Mouse (Mus musculus) E14TG2a.4 (cell line): Measurements from ENCODE around the gene Tfap4.
A peak's percentile ranks its signal among the peaks of the same experiment; 100 is the strongest.

Source experiments
- H3K27me3 ChIP-seq: 2 replicates; pipeline ENCODE4 v1.6.1; 2014; ENCODE audit warnings: low read length, control low read depth; ENCODE audit not compliant: insufficient read depth
- H3K36me3 ChIP-seq: 2 replicates; pipeline ENCODE4 v1.6.1; 2014; ENCODE audit warnings: low read length, control low read depth; ENCODE audit not compliant: insufficient read depth
- H3K4me1 ChIP-seq: replicated peaks from 2 replicates; pipeline ENCODE4 v1.6.1; 2014; ENCODE audit warnings: low read depth, low read length, control low read depth
- H3K4me3 ChIP-seq: replicated peaks from 2 replicates; pipeline ENCODE4 v1.5.1; 2014; ENCODE audit warnings: mild to moderate bottlenecking, low read length
- H3K9me3 ChIP-seq: 2 replicates; pipeline ENCODE4 v1.6.1; 2014; ENCODE audit warnings: low read length, control low read depth
- CTCF ChIP-seq: conservative IDR thresholded peaks from 2 replicates; pipeline ENCODE4 v1.5.1; 2014; ENCODE audit warnings: low read length
- NANOG ChIP-seq: IDR thresholded peaks from 2 replicates; pipeline ENCODE4 v1.6.1; 2014; ENCODE audit warnings: borderline replicate concordance, low read length, mixed read lengths
- POU5F1 ChIP-seq: IDR thresholded peaks from 2 replicates; pipeline ENCODE4 v1.6.1; 2014; ENCODE audit warnings: low read length, borderline replicate concordance

Tfap4 gene

DNA sequence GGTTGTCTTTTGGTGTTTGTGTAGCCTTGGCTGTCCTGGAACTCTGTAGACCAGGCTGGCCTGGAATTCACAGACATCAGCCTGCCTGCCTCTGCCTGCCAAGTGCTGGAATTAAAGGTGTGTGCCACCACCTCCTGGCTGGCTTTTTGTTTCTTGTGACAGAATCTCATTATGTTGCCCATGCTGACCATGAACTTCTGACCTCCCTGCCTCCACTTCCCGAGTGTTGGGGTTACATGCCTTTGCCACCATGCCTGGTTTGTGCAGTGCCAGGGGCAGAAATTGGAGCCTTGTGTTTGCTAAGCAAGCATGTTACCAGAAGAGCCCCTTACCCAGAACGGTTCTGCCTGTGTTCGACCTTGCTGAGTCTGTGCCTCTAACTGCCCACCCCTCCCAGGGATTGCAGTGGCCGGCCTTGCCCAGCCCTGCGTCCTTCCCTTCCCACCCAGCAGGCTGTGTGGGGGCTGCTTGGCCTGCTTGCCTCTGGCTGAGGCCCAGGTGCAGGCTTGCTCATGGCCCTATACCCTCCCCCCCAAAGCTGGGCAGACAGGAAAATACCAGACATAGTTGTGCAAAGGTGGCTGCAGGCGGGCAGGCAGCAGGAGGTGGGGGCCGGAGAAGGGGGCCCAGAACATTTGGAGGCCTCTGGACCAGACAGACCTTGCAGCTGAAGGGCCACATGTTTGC is 43.3 kb upstream of the Tfap4 start:
- peaks cover 17% of the 10 kb centered on the region for H3K36me3 ChIP-seq
- peaks cover 100% of the 10 kb centered on the region for H3K4me1 ChIP-seq
- H3K9me3 ChIP-seq: no peaks in the 10 kb centered on the region
- H3K4me3 ChIP-seq: peak overlapping the region; percentile 63
- TF ChIP-seq CTCF: no peak
- H3K27me3 ChIP-seq: no peaks in the 10 kb centered on the region

DNA sequence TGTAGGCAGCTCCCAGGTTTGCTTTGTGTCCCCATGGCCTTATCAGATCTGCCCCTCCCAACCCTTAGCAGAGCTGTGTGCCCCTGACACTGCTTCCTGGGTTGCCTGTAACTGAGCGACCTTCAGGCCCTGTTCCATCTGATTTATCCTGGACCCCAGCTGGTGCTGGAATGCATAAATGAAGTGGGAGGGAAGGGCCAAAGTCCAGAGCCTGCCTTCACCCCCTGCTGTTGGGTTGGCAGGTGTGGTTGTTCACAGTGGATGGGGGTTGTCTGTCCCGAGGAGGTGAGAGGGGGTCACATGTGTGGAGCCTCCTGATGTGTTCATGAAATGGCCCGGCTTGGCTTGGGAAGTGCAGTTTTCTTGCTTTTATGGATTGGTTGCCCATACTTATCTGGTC is 42.5 kb upstream of the Tfap4 start:
- Histone ChIP-seq H3K27me3 (no peaks in the 10 kb centered on the region), H3K9me3 (no peaks in the 10 kb centered on the region), H3K4me3 (peak overlapping the region; percentile 63), H3K36me3 (peaks cover 13% of the 10 kb centered on the region), H3K4me1 (peaks cover 100% of the 10 kb centered on the region)
- TF ChIP-seq POU5F1 (no peak), NANOG (no peak; the same call in 1 of the 2 replicates), CTCF (no peak)

DNA sequence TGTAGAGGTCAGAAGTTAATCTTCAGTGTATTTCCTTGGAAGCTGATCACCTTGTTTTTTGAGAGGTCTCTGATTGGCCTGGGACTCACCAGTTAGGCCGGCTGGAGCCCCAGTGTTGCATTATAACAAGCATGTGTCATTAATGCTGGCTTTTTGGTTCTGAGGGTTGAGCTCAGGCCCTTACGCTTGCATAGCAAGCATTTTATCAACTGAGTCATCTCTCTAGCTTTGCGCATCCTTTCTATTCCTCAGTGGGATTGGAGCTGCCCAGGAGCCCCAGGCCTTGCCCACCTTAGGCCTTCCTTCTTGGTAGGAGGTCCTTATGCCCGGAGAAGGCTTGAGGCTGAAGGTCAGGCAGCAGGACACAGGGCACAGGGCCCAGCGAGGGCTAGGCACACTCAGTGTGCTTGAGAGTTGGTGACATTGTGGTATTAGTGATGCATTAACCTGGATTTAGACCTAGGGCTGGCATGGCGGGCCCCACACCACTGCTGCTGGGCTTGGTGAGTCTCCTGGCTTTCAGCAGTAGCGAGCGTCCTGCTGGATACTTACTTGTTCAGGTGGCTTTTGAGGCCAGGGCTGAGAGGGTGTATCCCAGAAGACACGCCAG is 41.2 kb upstream of the Tfap4 start:
- Histone ChIP-seq H3K9me3 (no peaks in the 10 kb centered on the region), H3K36me3 (peaks cover 8% of the 10 kb centered on the region), H3K27me3 (no peaks in the 10 kb centered on the region), H3K4me3 (peak overlapping the region; percentile 63), H3K4me1 (peaks cover 100% of the 10 kb centered on the region)
- TF ChIP-seq CTCF (no peak), NANOG (no peak), POU5F1 (no peak)

DNA sequence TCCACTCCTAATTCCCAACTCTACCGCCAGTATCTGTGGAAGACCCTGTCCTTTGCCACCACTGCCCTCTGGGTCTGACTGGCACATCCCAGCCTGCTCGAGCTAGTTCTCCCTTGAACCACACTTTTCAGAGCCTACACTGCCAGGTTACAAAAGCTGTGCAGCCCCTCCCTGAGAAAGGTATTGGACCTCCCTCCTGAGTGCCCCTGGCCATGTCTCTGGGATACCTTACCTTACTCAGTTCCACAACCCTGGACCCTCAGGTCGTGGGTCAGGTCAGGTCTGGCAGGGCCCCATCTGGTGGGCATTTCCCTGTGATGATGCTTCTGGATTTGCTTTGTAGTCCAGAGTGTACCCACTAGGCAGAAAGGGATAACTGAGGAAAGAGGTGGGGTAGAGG is 40.0 kb upstream of the Tfap4 start:
- peaks cover 8% of the 10 kb centered on the region for H3K36me3 ChIP-seq
- H3K4me1 ChIP-seq: peaks cover 96% of the 10 kb centered on the region
- H3K4me3 ChIP-seq: peak overlapping the region; percentile 90; the same call in 1 of the 2 replicates
- TF ChIP-seq POU5F1: no peak
- no peak for TF ChIP-seq NANOG
- no peak for TF ChIP-seq CTCF
- H3K9me3 ChIP-seq: no peaks in the 10 kb centered on the region
- no peaks in the 10 kb centered on the region for H3K27me3 ChIP-seq

DNA sequence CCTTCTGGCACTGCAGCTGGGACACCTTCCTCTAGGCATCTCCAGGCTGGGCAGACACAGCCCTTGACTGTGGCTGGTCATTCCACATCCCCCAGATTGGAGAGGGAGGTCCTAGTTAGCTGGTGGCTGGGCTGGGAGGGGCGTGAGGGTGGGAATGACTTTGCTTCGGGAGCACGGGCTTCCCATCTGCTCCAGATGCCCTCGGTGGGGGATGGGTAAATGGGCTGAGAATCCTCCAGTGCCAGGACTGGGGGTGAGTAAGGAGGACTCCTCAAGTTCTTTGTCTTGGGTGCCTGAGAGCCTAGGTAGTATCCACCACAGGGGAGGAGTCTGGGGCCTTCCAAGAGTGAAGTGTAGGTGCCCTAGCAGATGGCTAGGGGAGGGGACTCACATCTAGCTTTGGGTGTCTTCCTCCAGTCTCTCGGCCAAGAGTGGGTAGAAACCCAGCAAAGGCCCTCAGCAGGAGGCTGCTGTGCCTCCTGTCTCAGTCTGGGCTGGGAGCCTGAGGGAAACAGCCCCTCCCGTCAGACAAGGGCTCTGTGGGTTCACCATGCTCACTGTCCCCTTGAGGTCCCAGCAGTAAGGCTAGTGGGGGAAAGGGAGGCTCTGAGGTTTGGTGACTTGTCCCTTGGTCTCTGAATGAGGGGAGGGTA is 39.4 kb upstream of the Tfap4 start:
- Histone ChIP-seq H3K9me3 (no peaks in the 10 kb centered on the region), H3K4me3 (peak overlapping the region; percentile 90), H3K4me1 (peaks cover 90% of the 10 kb centered on the region), H3K36me3 (peaks cover 8% of the 10 kb centered on the region), H3K27me3 (no peaks in the 10 kb centered on the region)
- TF ChIP-seq CTCF (no peak), POU5F1 (no peak), NANOG (no peak)

DNA sequence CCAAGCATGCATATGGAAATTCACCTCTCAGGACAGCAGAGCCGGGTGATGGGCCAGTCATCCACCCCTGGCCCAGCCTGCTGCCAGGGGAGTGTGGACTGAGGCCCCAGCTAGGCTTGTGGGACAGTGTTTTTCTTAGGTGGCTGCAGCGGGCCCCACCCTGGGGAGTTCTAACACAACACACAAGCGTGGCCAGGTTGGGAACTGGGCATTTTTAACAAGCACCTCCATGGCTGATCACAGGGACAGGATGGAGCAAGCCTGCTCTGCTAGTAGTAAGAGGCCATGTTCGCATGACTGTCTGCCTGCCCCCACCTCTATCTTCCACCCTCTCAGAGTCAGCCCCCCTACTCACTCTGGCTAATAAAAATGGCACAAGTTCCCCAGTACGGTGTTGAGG is 38.4 kb upstream of the Tfap4 start:
- TF ChIP-seq NANOG (no peak), POU5F1 (no peak), CTCF (no peak)
- H3K4me1 ChIP-seq: peaks cover 89% of the 10 kb centered on the region
- no peaks in the 10 kb centered on the region for H3K27me3 ChIP-seq
- H3K36me3 ChIP-seq: peaks cover 8% of the 10 kb centered on the region
- no peaks in the 10 kb centered on the region for H3K9me3 ChIP-seq
- peak overlapping the region; percentile 90 for H3K4me3 ChIP-seq

DNA sequence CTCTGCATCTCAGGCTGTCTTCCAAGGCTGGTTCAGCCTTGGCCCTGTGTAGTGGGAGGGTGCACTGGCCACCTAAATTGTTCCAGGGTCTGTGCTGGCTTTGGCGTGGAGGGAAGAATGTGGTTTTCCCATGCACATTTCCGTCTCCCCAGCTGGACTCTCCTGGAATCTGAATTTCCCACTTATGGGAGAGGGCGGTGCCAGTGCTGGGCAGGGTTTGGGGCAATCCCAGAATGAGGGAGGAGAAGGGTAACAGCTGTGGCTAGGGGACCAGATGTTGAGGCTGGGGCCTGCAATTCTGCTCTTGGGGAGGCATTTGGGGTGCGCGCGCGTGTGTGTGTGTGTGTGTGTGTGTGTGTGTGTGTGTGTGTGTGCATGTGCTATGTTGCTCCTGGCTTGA is 37.6 kb upstream of the Tfap4 start:
- Histone ChIP-seq H3K9me3 (no peaks in the 10 kb centered on the region), H3K4me3 (peak overlapping the region; percentile 90), H3K27me3 (no peaks in the 10 kb centered on the region), H3K36me3 (peaks cover 8% of the 10 kb centered on the region), H3K4me1 (peaks cover 89% of the 10 kb centered on the region)
- no peak for TF ChIP-seq CTCF
- no peak for TF ChIP-seq POU5F1
- no peak for TF ChIP-seq NANOG

DNA sequence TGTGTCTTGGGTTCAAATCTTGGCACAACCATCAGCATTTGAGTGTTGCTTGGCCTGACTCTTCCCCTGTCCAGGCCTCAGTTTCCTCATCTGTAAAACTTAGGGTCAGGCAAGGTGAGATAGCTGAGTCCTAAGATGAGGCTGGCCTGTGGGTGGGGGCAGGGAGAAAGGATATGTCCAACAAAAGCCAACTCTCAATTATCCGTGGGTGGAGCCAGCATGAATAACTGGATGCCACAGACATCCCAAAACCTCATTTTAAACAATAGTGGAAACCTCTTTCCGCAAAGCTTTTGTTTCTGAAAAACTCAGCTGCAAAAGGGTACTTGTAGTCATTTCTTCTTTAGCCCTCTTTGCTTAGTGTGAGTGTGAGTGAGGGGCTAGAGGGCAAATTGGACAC is 37.2 kb upstream of the Tfap4 start:
- peak overlapping the region; percentile 90 for H3K4me3 ChIP-seq
- no peaks in the 10 kb centered on the region for H3K9me3 ChIP-seq
- H3K27me3 ChIP-seq: no peaks in the 10 kb centered on the region
- TF ChIP-seq POU5F1 (no peak), NANOG (no peak), CTCF (no peak)
- H3K4me1 ChIP-seq: peaks cover 89% of the 10 kb centered on the region
- peaks cover 8% of the 10 kb centered on the region for H3K36me3 ChIP-seq
